7 mouse cellular contexts compared by ENCODE assay signal in the genomic region with DNA sequence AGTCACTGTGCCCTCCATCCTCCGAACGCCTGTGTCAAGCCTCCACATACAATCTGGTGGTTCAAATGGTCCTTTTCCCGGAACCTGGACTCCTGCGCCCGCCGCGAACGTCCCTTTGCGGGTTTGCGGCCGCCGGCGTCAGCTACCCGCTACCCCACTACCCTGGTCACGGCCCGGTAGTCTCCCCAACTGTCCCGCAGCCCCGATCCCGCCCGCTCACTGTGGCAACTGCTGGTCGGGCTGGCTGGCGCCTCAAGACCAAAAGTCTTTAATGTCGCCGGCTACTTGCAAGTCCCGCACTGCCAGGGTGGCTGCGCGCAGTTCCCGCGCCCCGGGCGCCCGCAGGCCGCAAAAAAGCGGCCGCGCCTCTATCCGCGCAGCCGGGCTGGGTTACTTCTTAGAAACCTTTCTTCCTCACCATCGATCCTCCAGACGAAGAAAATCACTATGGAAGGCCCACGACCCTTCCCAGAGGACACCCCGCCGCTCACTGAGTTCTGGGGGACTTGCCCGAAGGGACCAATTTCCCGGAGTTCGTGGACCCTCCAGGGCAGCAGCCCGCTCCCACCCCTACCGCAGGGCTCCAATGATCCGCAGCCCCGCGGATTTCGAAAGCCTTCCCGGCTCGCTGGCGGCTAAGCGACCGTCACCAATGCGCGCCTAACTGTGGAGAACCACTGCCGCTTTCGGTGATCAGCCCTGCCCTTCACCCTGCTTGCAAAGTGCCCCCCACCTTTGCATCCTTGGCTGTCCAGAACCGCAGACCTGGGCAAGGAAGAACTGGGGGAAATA. TPM values are rescaled to one million over a fixed set of nuclear protein-coding genes. Genes with fewer than 3 reads are reported as not detected.
DNase-seq lines count a peak whose midpoint lies in the region; TF ChIP-seq lines count a peak whose summit lies in the region.

No protein-coding gene starts in this region.

- no peaks in the 10 kb centered on the region for H3K27me3 ChIP-seq in forebrain, embryonic 10.5 days (ENCODE audit: poor library complexity, severe bottlenecking)

- peaks cover 31% of the 10 kb centered on the region for H3K36me3 ChIP-seq in forebrain, embryonic 10.5 days (replicated peaks)

- H3K27ac ChIP-seq in forebrain, embryonic 10.5 days: peak overlapping the region; percentile 98

- peaks cover 85% of the 10 kb centered on the region for H3K4me1 ChIP-seq in forebrain, embryonic 10.5 days

- under 1% methylated on average over 63 of the region's 63 CpGs for WGBS in forebrain, embryonic 10.5 days

- no peak for TF ChIP-seq CTCF in brain, embryonic 14.5 days (IDR thresholded peaks at IDR 0.05; ENCODE audit: borderline replicate concordance, extremely low read depth, insufficient read depth, insufficient read length)

- intact Hi-C loops in heart, postnatal 36 days (cut with DNase I): loop anchor here (2.0 to 10.0 kb wide), 3 partner anchors 56 to 1898 kb away; partner anchors contain the start of genes BC049715 and Wbp11

- peak; percentile 66 for DNase-seq in Muller cell, postnatal 12 days (ENCODE audit: inconsistent ontology term)
- peak; percentile 77 for DNase-seq in brain, embryonic 14.5 days (ENCODE audit: low read depth)
- peak; percentile 73 for DNase-seq in forebrain, embryonic 10.5 days (ENCODE audit: extremely low spot score, low spot score)
- DNase-seq in heart, postnatal 36 days: peak; percentile 67 to 80
- peak; percentile 68 to 75 for DNase-seq in layer of hippocampus, postnatal 10 days (ENCODE audit: low spot score in 2 of 2)
- peak; percentile 70 for DNase-seq in lung, postnatal 36 days
- DNase-seq in retina, postnatal 1 day: peak; percentile 82

- no peak for TF ChIP-seq POLR2A in brain, embryonic 14.5 days (IDR thresholded peaks at IDR 0.05; ENCODE audit: borderline replicate concordance, extremely low read depth, insufficient read depth, insufficient read length, poor library complexity, severe bottlenecking)

- H3K4me3 ChIP-seq in forebrain, embryonic 10.5 days: peak overlapping the region; percentile 71

- no peaks in the 10 kb centered on the region for H3K9me3 ChIP-seq in forebrain, embryonic 10.5 days

RNA-seq across cellular contexts. Expression of gene Cdkn1b, which starts 6.8 kb away (rescaled TPM):
- polyA plus RNA-seq in brain, embryonic 14.5 days (2012; rRNA removed): 45.8 and 55.9 TPM in 2 replicates
- polyA plus RNA-seq in forebrain, embryonic 10.5 days (2016; fragmentation: Nextera tagmentation; extraction: Ambion mirVana): 17.9 and 19.0 TPM in 2 replicates
- total RNA-seq in heart, postnatal 36 days (2021): 10 to 100 TPM; 50.9 to 53.6 TPM
- total RNA-seq in layer of hippocampus, postnatal 10 days (2021): 10 to 100 TPM; 54.2 to 58.4 TPM

RNA-seq across cellular contexts. Expression of gene Gpr19, which starts 28.6 kb away (rescaled TPM):
- polyA plus RNA-seq in brain, embryonic 14.5 days (2012; rRNA removed): 39.2 and 54.7 TPM in 2 replicates
- polyA plus RNA-seq in forebrain, embryonic 10.5 days (2016; fragmentation: Nextera tagmentation; extraction: Ambion mirVana): 28.7 and 28.8 TPM in 2 replicates
- total RNA-seq in heart, postnatal 36 days (2021): 1 to 10 TPM; 4.4 to 5.2 TPM
- 10 to 100 TPM; 27.1 to 27.2 TPM for total RNA-seq in layer of hippocampus, postnatal 10 days (2021)

RNA-seq across cellular contexts. Expression of gene Apold1, which starts 54.5 kb away (rescaled TPM):
- 2.2 and 2.8 TPM in 2 replicates for polyA plus RNA-seq in brain, embryonic 14.5 days (2012; rRNA removed)
- polyA plus RNA-seq in forebrain, embryonic 10.5 days (2016; fragmentation: Nextera tagmentation; extraction: Ambion mirVana): 2.5 and 3.1 TPM in 2 replicates
- total RNA-seq in heart, postnatal 36 days (2021): 10 to 100 TPM in 1 of 2 experiments, 1 to 10 TPM in 1; 5.1 to 15.6 TPM
- total RNA-seq in layer of hippocampus, postnatal 10 days (2021): 1 to 10 TPM; 4.0 to 4.8 TPM

Comparison
In these comparisons a context has a peak if more than half of its experiments do, and no peak if none do; other contexts are left out.
1. Peak in every context shown above with its lines: DNase-seq, H3K4me3 ChIP-seq and H3K27ac ChIP-seq.
2. RNA of gene Gpr19, which starts 28.6 kb away (total RNA-seq): 27.1 to 27.2 TPM in layer of hippocampus, postnatal 10 days; 4.4 to 5.2 TPM in heart, postnatal 36 days; every median in the first group is over 4 times any median in the second.